Mouse (Mus musculus) heart, embryonic 12.5 days (tissue): ENCODE data around the gene Atp2a2. TPM values are rescaled to one million over a fixed set of nuclear protein-coding genes. Genes with fewer than 3 reads are reported as not detected.
A peak's percentile ranks its signal among the peaks of the same experiment; 100 is the strongest.

Experiments used
- ATAC-seq: fragments of 200-750 bp; cut with Nextera tagmentation; 2 replicates; pipeline ENCODE4 v1.8.0; 2017; ENCODE audit warnings: moderate TSS enrichment, moderate library complexity; ENCODE audit not compliant: insufficient number of reproducible peaks, low FRiP score
- H3K27ac ChIP-seq: fragments of 300-500 bp; sonication (generic); 2 replicates; pipeline ENCODE4 v1.5.1; 2016; ENCODE audit warnings: mild to moderate bottlenecking, moderate library complexity; ENCODE audit not compliant: poor library complexity, severe bottlenecking
- H3K27me3 ChIP-seq: fragments of 300-500 bp; sonication (generic); replicated peaks from 2 replicates; pipeline ENCODE4 v1.6.1; 2016; ENCODE audit warnings: mild to moderate bottlenecking, moderate library complexity
- H3K36me3 ChIP-seq: fragments of 300-500 bp; sonication (generic); 2 replicates; pipeline ENCODE4 v1.6.1; 2016; ENCODE audit warnings: mild to moderate bottlenecking, moderate library complexity
- H3K4me1 ChIP-seq: fragments of 300-500 bp; sonication (generic); replicated peaks from 2 replicates; pipeline ENCODE4 v1.6.1; 2016; ENCODE audit warnings: mild to moderate bottlenecking
- H3K4me2 ChIP-seq: fragments of 300-500 bp; sonication (generic); 2 replicates; pipeline ENCODE4 v1.6.1; 2016; ENCODE audit warnings: mild to moderate bottlenecking, moderate library complexity
- H3K4me3 ChIP-seq: fragments of 300-500 bp; sonication (generic); 2 replicates; pipeline ENCODE4 v1.5.1; 2016; ENCODE audit warnings: mild to moderate bottlenecking
- H3K9ac ChIP-seq: fragments of 300-500 bp; sonication (generic); 2 replicates; pipeline ENCODE4 v1.6.1; 2016; ENCODE audit warnings: mild to moderate bottlenecking, moderate library complexity
- H3K9me3 ChIP-seq: fragments of 300-500 bp; sonication (generic); replicated peaks from 2 replicates; pipeline ENCODE4 v1.6.1; 2016; ENCODE audit warnings: mild to moderate bottlenecking, moderate library complexity
- WGBS: fragments of 180-500 bp; shearing (Covaris S2); methylation state at CpG from one replicate; pipeline ENCODE4 v1.1.7; 2016; 5-methylcytosine and 5-hydroxymethylcytosine counted together
- polyA plus RNA-seq: library from polyadenylated mRNA; unstranded; fragments of >200 nt; fragmentation: Nextera tagmentation; extraction: Ambion mirVana; gene quantifications from 2 replicates; pipeline ENCODE4 v1.2.1, GENCODE M21; 2016

Atp2a2 gene
- polyA plus RNA-seq, 1 experiment from 2014 or later = 424 TPM

GRCm38 (mm10) chr5:122529316-122529715, 27.3 kb upstream of the Atp2a2 start:
- Histone ChIP-seq H3K4me1 (peaks cover 75% of the 10 kb centered on the region), H3K9me3 (no peaks in the 10 kb centered on the region), H3K27ac (peak overlapping the region; percentile 94), H3K4me3 (no peak overlapping the region), H3K4me2 (0 out of 2 replicates have a peak overlapping the region, but pooled peaks have one; percentile 5), H3K27me3 (no peaks in the 10 kb centered on the region), H3K36me3 (no peaks in the 10 kb centered on the region), H3K9ac (peak overlapping the region; percentile 37)
- 26% methylated on average over 3 of the region's 3 CpGs for WGBS
- no peak for ATAC-seq

- no peaks in the 10 kb centered on the region for H3K27me3 ChIP-seq
- H3K9me3 ChIP-seq = no peaks in the 10 kb centered on the region
- peak overlapping the region; percentile 94 for H3K27ac ChIP-seq
- 65% methylated on average over 3 of the region's 3 CpGs for WGBS
- no peak for ATAC-seq
- H3K9ac ChIP-seq = peak overlapping the region; percentile 37; the same call in 1 of the 2 replicates
- H3K4me1 ChIP-seq = peaks cover 81% of the 10 kb centered on the region
- no peaks in the 10 kb centered on the region for H3K36me3 ChIP-seq
- no peak overlapping the region for H3K4me3 ChIP-seq
- no peak overlapping the region for H3K4me2 ChIP-seq
These were observed 26.6 kb upstream of the Atp2a2 start for GRCm38 (mm10) chr5:122528591-122528990.

GRCm38 (mm10) chr5:122527761-122528160, 25.7 kb upstream of the Atp2a2 start:
- Histone ChIP-seq H3K9me3 (no peaks in the 10 kb centered on the region), H3K9ac (peak overlapping the region; percentile 49), H3K27ac (peak overlapping the region; percentile 94), H3K27me3 (no peaks in the 10 kb centered on the region), H3K36me3 (no peaks in the 10 kb centered on the region), H3K4me1 (peaks cover 82% of the 10 kb centered on the region), H3K4me3 (0 out of 2 replicates have a peak overlapping the region, but pooled peaks have one; percentile 2), H3K4me2 (peak overlapping the region; percentile 42)
- WGBS = 20% methylated on average over 11 of the region's 11 CpGs
- ATAC-seq = no peak

GRCm38 (mm10) chr5:122526878-122527730, 25.1 kb upstream of the Atp2a2 start:
- no peak for ATAC-seq
- H3K4me3 ChIP-seq = 0 out of 2 replicates have a peak overlapping the region, but pooled peaks have one; percentile 2
- H3K27me3 ChIP-seq = no peaks in the 10 kb centered on the region
- peaks cover 77% of the 10 kb centered on the region for H3K4me1 ChIP-seq
- no peaks in the 10 kb centered on the region for H3K36me3 ChIP-seq
- no peaks in the 10 kb centered on the region for H3K9me3 ChIP-seq
- H3K9ac ChIP-seq = peak overlapping the region; percentile 49
- peak overlapping the region; percentile 42 for H3K4me2 ChIP-seq
- 50% methylated on average over 15 of the region's 15 CpGs for WGBS
- H3K27ac ChIP-seq = peak overlapping the region; percentile 94

GRCm38 (mm10) chr5:122526405-122526804, 24.4 kb upstream of the Atp2a2 start:
- no peak for ATAC-seq
- Histone ChIP-seq H3K36me3 (no peaks in the 10 kb centered on the region), H3K4me3 (no peak overlapping the region), H3K4me2 (no peak overlapping the region), H3K27me3 (no peaks in the 10 kb centered on the region), H3K27ac (peak overlapping the region; percentile 94), H3K9ac (no peak overlapping the region), H3K9me3 (no peaks in the 10 kb centered on the region), H3K4me1 (peaks cover 80% of the 10 kb centered on the region)
- WGBS = 88% methylated on average over 9 of the region's 9 CpGs

GRCm38 (mm10) chr5:122525238-122525931, 23.4 kb upstream of the Atp2a2 start:
- H3K27me3 ChIP-seq = no peaks in the 10 kb centered on the region
- H3K9me3 ChIP-seq = no peaks in the 10 kb centered on the region
- no peaks in the 10 kb centered on the region for H3K36me3 ChIP-seq
- peak overlapping the region; percentile 1; the same call in 1 of the 2 replicates for H3K9ac ChIP-seq
- H3K4me1 ChIP-seq = peaks cover 86% of the 10 kb centered on the region
- ATAC-seq = no peak
- no peak overlapping the region for H3K4me2 ChIP-seq
- H3K27ac ChIP-seq = peak overlapping the region; percentile 76
- no peak overlapping the region for H3K4me3 ChIP-seq
- 70% methylated on average over 14 of the region's 14 CpGs for WGBS

- H3K27me3 ChIP-seq = no peaks in the 10 kb centered on the region
- H3K4me2 ChIP-seq = no peak overlapping the region
- peaks cover 86% of the 10 kb centered on the region for H3K4me1 ChIP-seq
- no peaks in the 10 kb centered on the region for H3K36me3 ChIP-seq
- ATAC-seq = no peak
- WGBS = 69% methylated on average over 4 of the region's 4 CpGs
- peak overlapping the region; percentile 31; the same call in 1 of the 2 replicates for H3K9ac ChIP-seq
- H3K4me3 ChIP-seq = no peak overlapping the region
- no peaks in the 10 kb centered on the region for H3K9me3 ChIP-seq
- H3K27ac ChIP-seq = peak overlapping the region; percentile 76
These were observed 22.8 kb upstream of the Atp2a2 start for GRCm38 (mm10) chr5:122524854-122525237.

- 61% methylated on average over 3 of the region's 3 CpGs for WGBS
- no peak for ATAC-seq
- H3K9me3 ChIP-seq = no peaks in the 10 kb centered on the region
- peak overlapping the region; percentile 76 for H3K27ac ChIP-seq
- H3K27me3 ChIP-seq = no peaks in the 10 kb centered on the region
- no peak overlapping the region for H3K4me3 ChIP-seq
- no peak overlapping the region for H3K9ac ChIP-seq
- peaks cover 86% of the 10 kb centered on the region for H3K4me1 ChIP-seq
- H3K36me3 ChIP-seq = no peaks in the 10 kb centered on the region
- H3K4me2 ChIP-seq = no peak overlapping the region
These were observed 22.2 kb upstream of the Atp2a2 start for GRCm38 (mm10) chr5:122524244-122524643.

GRCm38 (mm10) chr5:122521130-122521473, 19.1 kb upstream of the Atp2a2 start:
- H3K4me2 ChIP-seq = peak overlapping the region; percentile 45
- peak; percentile 81 for ATAC-seq
- no peak overlapping the region for H3K9ac ChIP-seq
- H3K9me3 ChIP-seq = no peaks in the 10 kb centered on the region
- no peak overlapping the region for H3K4me3 ChIP-seq
- H3K27ac ChIP-seq = peak overlapping the region; percentile 94
- H3K4me1 ChIP-seq = peaks cover 86% of the 10 kb centered on the region
- H3K27me3 ChIP-seq = no peaks in the 10 kb centered on the region
- H3K36me3 ChIP-seq = no peaks in the 10 kb centered on the region
- WGBS = 2% methylated on average over 3 of the region's 3 CpGs

GRCm38 (mm10) chr5:122520254-122521129, 18.5 kb upstream of the Atp2a2 start:
- Histone ChIP-seq H3K4me3 (no peak overlapping the region), H3K4me2 (peak overlapping the region; percentile 45), H3K27ac (peak overlapping the region; percentile 94), H3K36me3 (no peaks in the 10 kb centered on the region), H3K9ac (no peak overlapping the region), H3K27me3 (no peaks in the 10 kb centered on the region), H3K4me1 (peaks cover 81% of the 10 kb centered on the region), H3K9me3 (no peaks in the 10 kb centered on the region)
- WGBS = 20% methylated on average over 23 of the region's 23 CpGs
- ATAC-seq = peak; percentile 80
